Mouse (Mus musculus): ENCODE results near the gene Foxf2. TPM values are rescaled to one million over a fixed set of nuclear protein-coding genes. Genes with fewer than 3 reads are reported as not detected.

Foxf2 gene
- total and polyA plus RNA-seq, 3 experiments = 0.33 TPM; not detected in 2

DNA sequence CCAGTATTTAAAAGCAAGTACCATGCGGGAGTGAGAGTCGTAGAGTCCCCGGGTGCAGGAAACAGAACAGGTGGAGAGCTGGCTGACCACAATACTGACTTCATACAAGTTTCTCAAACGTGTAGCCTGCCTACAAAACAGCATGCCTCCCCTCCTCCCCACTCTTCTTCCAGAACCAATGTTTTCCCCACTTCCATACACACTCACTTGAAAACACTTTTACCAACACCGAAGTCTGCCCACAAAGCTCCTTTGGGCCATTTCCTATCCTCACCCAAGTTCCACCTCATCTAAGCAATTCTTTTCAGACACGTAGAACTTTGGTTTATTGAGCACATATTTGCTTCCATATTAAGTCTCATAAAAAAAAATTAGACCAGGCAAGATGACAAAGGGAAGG, 2.3 kb upstream of the Foxf2 start:
- Histone ChIP-seq H3K4me1 (ENCODE audit: insufficient read depth, low read depth, low read length) (no peaks in the 10 kb centered on the region), H3K9me3 (replicated peaks) (peaks cover 14% of the 10 kb centered on the region), H3K36me3 (replicated peaks) (no peaks in the 10 kb centered on the region), H3K4me3 (ENCODE audit: low read depth, low read length) (no peak overlapping the region), H3K27me3 (ENCODE audit: insufficient read depth, low read length) (peaks cover 73% of the 10 kb centered on the region)
- ATAC-seq (ENCODE audit: extremely low read depth, insufficient number of reproducible peaks, low FRiP score, poor library complexity, severe bottlenecking) = no peak
- DNase-seq (ENCODE audit: low spot score) = no peak
- TF ChIP-seq CTCF (IDR thresholded peaks at IDR 0.05; ENCODE audit: low read depth, low read length) (no peak), POLR2AphosphoS5 (IDR thresholded peaks at IDR 0.05; ENCODE audit: insufficient replicate concordance, low read depth, low read length) (no peak), GATA2 (IDR thresholded peaks at IDR 0.05; ENCODE audit: borderline replicate concordance, low read depth, low read length) (no peak), TAL1 (conservative IDR thresholded peaks at IDR 0.05; ENCODE audit: low read depth, low read length) (no peak), GATA1 (IDR thresholded peaks at IDR 0.05; ENCODE audit: borderline replicate concordance, low read length) (no peak)

DNA sequence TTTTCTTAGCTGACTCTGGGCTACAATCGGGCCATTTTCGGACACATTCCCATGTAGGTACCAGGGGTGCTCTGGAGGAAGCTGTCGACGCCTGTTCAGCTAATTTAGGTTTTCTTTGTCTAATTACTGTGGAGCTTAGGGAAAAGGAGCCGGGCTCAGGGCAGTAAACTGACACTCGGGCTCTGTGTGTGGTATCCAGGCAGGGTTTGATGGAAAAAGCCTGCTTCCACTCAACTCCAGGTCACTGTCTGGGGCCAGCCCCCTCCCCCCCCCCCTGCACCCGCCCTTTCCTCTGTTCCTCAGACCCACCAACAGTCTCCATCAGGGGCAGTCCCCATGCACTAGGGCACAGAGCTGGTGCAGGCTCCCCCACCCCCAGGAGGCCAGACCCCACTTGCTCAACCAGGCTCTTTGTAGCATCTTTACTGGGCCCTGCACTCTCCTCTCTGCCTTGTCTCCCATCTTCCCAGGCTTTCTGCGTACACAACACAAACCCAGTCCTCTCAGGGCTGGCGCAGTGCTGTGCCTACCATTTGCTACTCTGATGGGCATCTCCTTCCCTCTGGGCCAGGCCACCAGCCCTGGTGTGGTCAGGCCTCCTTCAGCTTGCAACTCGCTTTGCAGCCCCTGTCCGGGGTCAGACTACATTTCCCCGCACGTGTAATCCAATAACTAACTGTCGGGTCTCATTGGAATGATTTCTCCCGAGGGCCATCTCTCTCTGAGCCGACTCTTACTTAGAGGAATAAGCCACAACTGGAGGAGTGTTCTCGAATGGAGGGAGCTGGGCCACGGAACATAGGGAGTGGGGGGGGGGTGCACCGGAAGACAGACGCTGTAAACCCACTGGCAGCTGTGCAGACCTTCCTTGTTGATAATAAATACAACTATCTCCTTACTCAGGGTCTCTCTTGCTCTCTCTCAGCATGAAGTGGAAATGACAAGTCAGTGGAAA, 1.4 kb upstream of the Foxf2 start:
- Histone ChIP-seq H3K4me1 (ENCODE audit: insufficient read depth, low read depth, low read length) (0 out of 2 replicates have a peak, but pooled peaks cover under 1% of the 10 kb centered on the region), H3K4me3 (ENCODE audit: low read depth, low read length) (no peak overlapping the region), H3K36me3 (replicated peaks) (no peaks in the 10 kb centered on the region), H3K27me3 (ENCODE audit: insufficient read depth, low read length) (peaks cover 70% of the 10 kb centered on the region), H3K9me3 (replicated peaks) (peaks cover 14% of the 10 kb centered on the region)
- no peak for DNase-seq (ENCODE audit: low spot score)
- TF ChIP-seq POLR2AphosphoS5 (IDR thresholded peaks at IDR 0.05; ENCODE audit: insufficient replicate concordance, low read depth, low read length) (no peak), GATA2 (IDR thresholded peaks at IDR 0.05; ENCODE audit: borderline replicate concordance, low read depth, low read length) (no peak), TAL1 (conservative IDR thresholded peaks at IDR 0.05; ENCODE audit: low read depth, low read length) (no peak), CTCF (IDR thresholded peaks at IDR 0.05; ENCODE audit: low read depth, low read length) (no peak), GATA1 (IDR thresholded peaks at IDR 0.05; ENCODE audit: borderline replicate concordance, low read length) (no peak)
- ATAC-seq (ENCODE audit: extremely low read depth, insufficient number of reproducible peaks, low FRiP score, poor library complexity, severe bottlenecking) = no peak

DNA sequence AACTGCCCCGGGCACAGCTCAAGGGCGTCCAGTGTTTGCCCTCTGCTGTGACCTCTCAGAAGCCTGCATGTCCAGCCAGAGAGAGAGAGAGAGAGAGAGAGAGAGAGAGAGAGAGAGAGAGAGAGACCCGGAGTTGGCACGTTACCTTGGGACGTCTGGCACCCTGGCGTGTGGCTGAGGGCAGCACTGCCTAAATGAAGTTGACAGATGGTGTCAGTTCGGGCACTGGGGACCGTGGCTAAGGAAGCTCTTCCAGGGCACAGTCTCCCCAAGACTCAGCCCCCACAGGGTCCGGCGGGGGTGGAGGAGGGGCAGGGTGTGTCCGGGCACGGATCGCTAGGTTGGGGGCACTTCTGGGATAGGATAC, 667 bp upstream of the Foxf2 start:
- no peak overlapping the region for H3K4me3 ChIP-seq (ENCODE audit: low read depth, low read length)
- ATAC-seq (ENCODE audit: extremely low read depth, insufficient number of reproducible peaks, low FRiP score, poor library complexity, severe bottlenecking) (no peak), DNase-seq (ENCODE audit: low spot score) (no peak)
- peaks cover 69% of the 10 kb centered on the region for H3K27me3 ChIP-seq (ENCODE audit: insufficient read depth, low read length)
- no peaks in the 10 kb centered on the region for H3K36me3 ChIP-seq (replicated peaks)
- peaks cover 6% of the 10 kb centered on the region; the same call in 1 of the 2 replicates for H3K4me1 ChIP-seq (ENCODE audit: insufficient read depth, low read depth, low read length)
- peaks cover 14% of the 10 kb centered on the region for H3K9me3 ChIP-seq (replicated peaks)
- no peak for TF ChIP-seq POLR2AphosphoS5 (IDR thresholded peaks at IDR 0.05; ENCODE audit: insufficient replicate concordance, low read depth, low read length)
- TF ChIP-seq GATA1 (IDR thresholded peaks at IDR 0.05; ENCODE audit: borderline replicate concordance, low read length) = no peak
- TF ChIP-seq GATA2 (IDR thresholded peaks at IDR 0.05; ENCODE audit: borderline replicate concordance, low read depth, low read length) = no peak
- no peak for TF ChIP-seq CTCF (IDR thresholded peaks at IDR 0.05; ENCODE audit: low read depth, low read length)
- no peak for TF ChIP-seq TAL1 (conservative IDR thresholded peaks at IDR 0.05; ENCODE audit: low read depth, low read length)

DNA sequence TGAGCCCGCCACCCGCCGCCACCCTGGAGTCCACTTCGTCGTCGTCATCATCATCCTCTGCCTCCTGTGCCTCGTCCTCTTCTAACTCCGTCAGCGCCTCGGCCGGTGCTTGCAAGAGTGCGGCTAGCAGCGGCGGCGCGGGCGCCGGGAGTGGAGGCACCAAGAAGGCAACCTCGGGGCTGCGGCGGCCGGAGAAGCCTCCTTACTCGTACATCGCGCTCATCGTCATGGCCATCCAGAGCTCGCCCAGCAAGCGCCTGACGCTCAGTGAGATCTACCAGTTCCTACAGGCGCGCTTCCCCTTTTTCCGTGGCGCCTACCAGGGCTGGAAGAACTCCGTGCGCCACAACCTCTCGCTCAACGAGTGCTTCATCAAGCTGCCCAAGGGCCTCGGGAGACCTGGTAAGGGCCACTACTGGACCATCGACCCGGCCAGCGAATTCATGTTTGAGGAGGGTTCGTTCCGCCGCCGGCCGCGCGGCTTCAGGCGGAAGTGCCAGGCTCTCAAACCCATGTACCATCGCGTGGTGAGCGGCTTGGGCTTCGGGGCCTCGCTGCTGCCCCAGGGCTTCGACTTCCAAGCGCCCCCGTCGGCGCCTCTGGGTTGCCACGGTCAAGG, 676 bp downstream of the Foxf2 start:
- TF ChIP-seq CTCF (IDR thresholded peaks at IDR 0.05; ENCODE audit: low read depth, low read length) = no peak
- TF ChIP-seq TAL1 (conservative IDR thresholded peaks at IDR 0.05; ENCODE audit: low read depth, low read length) = no peak
- no peak for TF ChIP-seq GATA1 (IDR thresholded peaks at IDR 0.05; ENCODE audit: borderline replicate concordance, low read length)
- no peak for TF ChIP-seq POLR2AphosphoS5 (IDR thresholded peaks at IDR 0.05; ENCODE audit: insufficient replicate concordance, low read depth, low read length)
- no peak for TF ChIP-seq GATA2 (IDR thresholded peaks at IDR 0.05; ENCODE audit: borderline replicate concordance, low read depth, low read length)
- DNase-seq (ENCODE audit: low spot score) (no peak), ATAC-seq (ENCODE audit: extremely low read depth, insufficient number of reproducible peaks, low FRiP score, poor library complexity, severe bottlenecking) (no peak)
- Histone ChIP-seq H3K27me3 (ENCODE audit: insufficient read depth, low read length) (peaks cover 60% of the 10 kb centered on the region), H3K9me3 (replicated peaks) (peaks cover 14% of the 10 kb centered on the region), H3K4me3 (ENCODE audit: low read depth, low read length) (no peak overlapping the region), H3K36me3 (replicated peaks) (no peaks in the 10 kb centered on the region), H3K4me1 (ENCODE audit: insufficient read depth, low read depth, low read length) (peaks cover 6% of the 10 kb centered on the region; the same call in 1 of the 2 replicates)

DNA sequence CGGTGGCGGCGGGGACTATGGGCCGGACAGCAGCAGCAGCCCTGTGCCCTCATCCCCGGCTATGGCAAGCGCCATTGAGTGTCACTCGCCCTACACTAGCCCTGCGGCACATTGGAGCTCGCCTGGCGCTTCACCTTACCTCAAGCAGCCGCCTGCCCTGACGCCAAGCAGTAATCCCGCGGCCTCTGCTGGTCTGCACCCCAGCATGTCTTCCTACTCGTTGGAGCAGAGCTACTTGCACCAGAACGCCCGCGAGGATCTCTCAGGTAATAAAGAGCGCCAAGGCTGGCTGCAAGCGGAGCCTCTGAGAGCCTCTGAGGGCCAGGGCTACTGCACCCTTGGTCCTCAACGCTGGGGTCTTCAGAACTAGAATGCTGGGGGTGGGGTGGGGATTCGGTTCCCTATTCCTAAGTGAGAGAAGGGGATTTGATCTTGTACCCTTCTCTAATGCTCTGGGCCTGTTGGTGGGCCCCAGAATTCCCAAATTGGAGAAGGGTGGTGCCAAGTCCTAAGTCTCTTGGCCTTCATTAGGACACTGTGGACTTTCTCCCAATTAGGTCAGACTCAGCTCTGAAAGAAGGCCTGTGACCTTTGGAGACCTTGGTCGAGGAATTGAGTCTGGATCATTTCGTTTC, 1.5 kb downstream of the Foxf2 start:
- TF ChIP-seq GATA2 (IDR thresholded peaks at IDR 0.05; ENCODE audit: borderline replicate concordance, low read depth, low read length) = no peak
- H3K4me3 ChIP-seq (ENCODE audit: low read depth, low read length) = no peak overlapping the region
- H3K4me1 ChIP-seq (ENCODE audit: insufficient read depth, low read depth, low read length) = peaks cover 6% of the 10 kb centered on the region; the same call in 1 of the 2 replicates
- ATAC-seq (ENCODE audit: extremely low read depth, insufficient number of reproducible peaks, low FRiP score, poor library complexity, severe bottlenecking) (no peak), DNase-seq (ENCODE audit: low spot score) (no peak)
- peaks cover 14% of the 10 kb centered on the region for H3K9me3 ChIP-seq (replicated peaks)
- H3K27me3 ChIP-seq (ENCODE audit: insufficient read depth, low read length) = peaks cover 57% of the 10 kb centered on the region
- no peaks in the 10 kb centered on the region for H3K36me3 ChIP-seq (replicated peaks)

Data from G1E (cell line).